Mouse (Mus musculus) kidney, postnatal 0 days (tissue): ENCODE data around the gene Rps18. TPM values are rescaled to one million over a fixed set of nuclear protein-coding genes. Genes with fewer than 3 reads are reported as not detected.

Source experiments
- ATAC-seq: fragments of 200-750 bp; cut with Nextera tagmentation; replicated peaks from 2 replicates; pipeline ENCODE4 v1.8.0; 2017; ENCODE audit warnings: low read depth, moderate number of reproducible peaks, moderate TSS enrichment, moderate library complexity; ENCODE audit not compliant: low FRiP score
- DNase-seq: peaks from one replicate; pipeline ENCODE4 v3.0.0-alpha.2; 2016; ENCODE audit warnings: low spot score
- H3K27ac ChIP-seq: fragments of 300-500 bp; sonication (generic); 2 replicates; pipeline ENCODE4 v1.5.1; 2014; ENCODE audit warnings: mild to moderate bottlenecking
- H3K27me3 ChIP-seq: fragments of 300-500 bp; sonication (generic); 2 replicates; pipeline ENCODE4 v1.6.1; 2014; ENCODE audit warnings: low read length, mixed read lengths; ENCODE audit not compliant: insufficient read depth
- H3K36me3 ChIP-seq: fragments of 300-500 bp; sonication (generic); 2 replicates; pipeline ENCODE4 v1.6.1; 2014; ENCODE audit warnings: low read length, mixed read lengths; ENCODE audit not compliant: insufficient read depth
- H3K4me1 ChIP-seq: fragments of 300-500 bp; sonication (generic); replicated peaks from 2 replicates; pipeline ENCODE4 v1.6.1; 2014; ENCODE audit warnings: antibody characterized with exemption, low read length, mixed read lengths; ENCODE audit not compliant: insufficient read depth
- H3K4me2 ChIP-seq: fragments of 300-500 bp; sonication (generic); 2 replicates; pipeline ENCODE4 v1.6.1; 2014; ENCODE audit warnings: mild to moderate bottlenecking, low read length, moderate library complexity, mixed read lengths
- H3K4me3 ChIP-seq: fragments of 300-500 bp; sonication (generic); replicated peaks from 2 replicates; pipeline ENCODE4 v1.5.1; 2014; ENCODE audit warnings: low read depth, low read length
- H3K9ac ChIP-seq: fragments of 300-500 bp; sonication (generic); 2 replicates; pipeline ENCODE4 v1.6.1; 2014; ENCODE audit warnings: low read depth, low read length
- H3K9me3 ChIP-seq: fragments of 300-500 bp; sonication (generic); replicated peaks from 2 replicates; pipeline ENCODE4 v1.6.1; 2016; ENCODE audit warnings: low read length, inconsistent platforms, mixed read lengths
- CTCF ChIP-seq: IDR thresholded peaks from 2 replicates; pipeline ENCODE4 v1.5.1; 2016; ENCODE audit warnings: antibody characterized with exemption, low read depth, mild to moderate bottlenecking, moderate library complexity
- WGBS: fragments of 180-500 bp; shearing (Covaris S2); extraction: QIAGEN DNeasy Blood & Tissue Kit; methylation state at CpG from one replicate; pipeline ENCODE4 v1.1.7; 2014; 5-methylcytosine and 5-hydroxymethylcytosine counted together
- polyA plus RNA-seq: library from polyadenylated mRNA; unstranded; fragments of >200 nt; fragmentation: Nextera tagmentation; extraction: Ambion mirVana; gene quantifications from 2 replicates; pipeline ENCODE4 v1.2.1, GENCODE M21; 2015

The Rps18 gene
- polyA plus RNA-seq, 1 experiment from 2014 or later = 2,304 TPM

GRCm38 (mm10) chr17:33919351-33920281, 36.2 kb downstream of the Rps18 start:
- H3K4me2 ChIP-seq = peak overlapping the region; percentile 95
- no peaks in the 10 kb centered on the region for H3K27me3 ChIP-seq
- ATAC-seq (0 out of 2 replicates have a peak, but pooled peaks have one; percentile 14), DNase-seq (peak; percentile 74)
- H3K27ac ChIP-seq = peak overlapping the region; percentile 90
- TF ChIP-seq CTCF = peak; percentile 46
- peaks cover 6% of the 10 kb centered on the region for H3K4me1 ChIP-seq
- H3K9me3 ChIP-seq = no peaks in the 10 kb centered on the region
- H3K4me3 ChIP-seq = peak overlapping the region; percentile 72
- WGBS = under 1% methylated on average over 51 of the region's 52 CpGs
- peak overlapping the region; percentile 71 for H3K9ac ChIP-seq
- H3K36me3 ChIP-seq = no peaks in the 10 kb centered on the region

GRCm38 (mm10) chr17:33918293-33919203, 37.3 kb downstream of the Rps18 start:
- H3K4me1 ChIP-seq = peaks cover 6% of the 10 kb centered on the region
- no peaks in the 10 kb centered on the region for H3K27me3 ChIP-seq
- no peak for TF ChIP-seq CTCF
- H3K27ac ChIP-seq = peak overlapping the region; percentile 90; the same call in 1 of the 2 replicates
- WGBS = 65% methylated on average over 37 of the region's 37 CpGs
- H3K36me3 ChIP-seq = peaks cover 9% of the 10 kb centered on the region
- DNase-seq = no peak
- no peak for ATAC-seq
- H3K4me3 ChIP-seq = peak overlapping the region; percentile 72; the same call in 1 of the 2 replicates
- no peaks in the 10 kb centered on the region for H3K9me3 ChIP-seq
- peak overlapping the region; percentile 95 for H3K4me2 ChIP-seq
- H3K9ac ChIP-seq = no peak overlapping the region

- no peaks in the 10 kb centered on the region for H3K9me3 ChIP-seq
- no peaks in the 10 kb centered on the region for H3K27me3 ChIP-seq
- no peak for ATAC-seq
- H3K4me1 ChIP-seq = peaks cover 6% of the 10 kb centered on the region
- no peak overlapping the region for H3K27ac ChIP-seq
- DNase-seq = no peak
- no peak overlapping the region for H3K4me2 ChIP-seq
- WGBS = 82% methylated on average over 18 of the region's 18 CpGs
- H3K9ac ChIP-seq = no peak overlapping the region
- no peak for TF ChIP-seq CTCF
- peaks cover 15% of the 10 kb centered on the region for H3K36me3 ChIP-seq
- no peak overlapping the region for H3K4me3 ChIP-seq
Observed at GRCm38 (mm10) chr17:33917656-33918292, 38.0 kb downstream of the Rps18 start.

- peak overlapping the region; percentile 69 for H3K9ac ChIP-seq
- peaks cover 6% of the 10 kb centered on the region for H3K4me1 ChIP-seq
- ATAC-seq (no peak), DNase-seq (no peak)
- 68% methylated on average over 31 of the region's 31 CpGs for WGBS
- no peak overlapping the region for H3K27ac ChIP-seq
- no peak for TF ChIP-seq CTCF
- H3K27me3 ChIP-seq = no peaks in the 10 kb centered on the region
- H3K36me3 ChIP-seq = peaks cover 20% of the 10 kb centered on the region
- peak overlapping the region; percentile 70 for H3K4me2 ChIP-seq
- H3K4me3 ChIP-seq = peak overlapping the region; percentile 63
- H3K9me3 ChIP-seq = no peaks in the 10 kb centered on the region
Observed at GRCm38 (mm10) chr17:33916847-33917655, 38.8 kb downstream of the Rps18 start.

GRCm38 (mm10) chr17:33916294-33916693, 39.5 kb downstream of the Rps18 start:
- peak overlapping the region; percentile 70 for H3K4me2 ChIP-seq
- WGBS = under 1% methylated on average over 13 of the region's 20 CpGs
- H3K4me1 ChIP-seq = peaks cover 12% of the 10 kb centered on the region
- H3K36me3 ChIP-seq = peaks cover 27% of the 10 kb centered on the region
- peak overlapping the region; percentile 63 for H3K4me3 ChIP-seq
- no peaks in the 10 kb centered on the region for H3K27me3 ChIP-seq
- H3K27ac ChIP-seq = peak overlapping the region; percentile 82
- peak overlapping the region; percentile 69 for H3K9ac ChIP-seq
- DNase-seq = peak; percentile 70
- ATAC-seq = no peak
- no peak for TF ChIP-seq CTCF
- H3K9me3 ChIP-seq = no peaks in the 10 kb centered on the region
